Mouse (Mus musculus): ENCODE results near the gene Dok7. TPM values are rescaled to one million over a fixed set of nuclear protein-coding genes. Genes with fewer than 3 reads are reported as not detected.

The Dok7 gene
- polyA plus RNA-seq (2015; fragmentation: Nextera tagmentation; extraction: Ambion mirVana), result 0.12 and 0.22 TPM in 2 replicates

DNA sequence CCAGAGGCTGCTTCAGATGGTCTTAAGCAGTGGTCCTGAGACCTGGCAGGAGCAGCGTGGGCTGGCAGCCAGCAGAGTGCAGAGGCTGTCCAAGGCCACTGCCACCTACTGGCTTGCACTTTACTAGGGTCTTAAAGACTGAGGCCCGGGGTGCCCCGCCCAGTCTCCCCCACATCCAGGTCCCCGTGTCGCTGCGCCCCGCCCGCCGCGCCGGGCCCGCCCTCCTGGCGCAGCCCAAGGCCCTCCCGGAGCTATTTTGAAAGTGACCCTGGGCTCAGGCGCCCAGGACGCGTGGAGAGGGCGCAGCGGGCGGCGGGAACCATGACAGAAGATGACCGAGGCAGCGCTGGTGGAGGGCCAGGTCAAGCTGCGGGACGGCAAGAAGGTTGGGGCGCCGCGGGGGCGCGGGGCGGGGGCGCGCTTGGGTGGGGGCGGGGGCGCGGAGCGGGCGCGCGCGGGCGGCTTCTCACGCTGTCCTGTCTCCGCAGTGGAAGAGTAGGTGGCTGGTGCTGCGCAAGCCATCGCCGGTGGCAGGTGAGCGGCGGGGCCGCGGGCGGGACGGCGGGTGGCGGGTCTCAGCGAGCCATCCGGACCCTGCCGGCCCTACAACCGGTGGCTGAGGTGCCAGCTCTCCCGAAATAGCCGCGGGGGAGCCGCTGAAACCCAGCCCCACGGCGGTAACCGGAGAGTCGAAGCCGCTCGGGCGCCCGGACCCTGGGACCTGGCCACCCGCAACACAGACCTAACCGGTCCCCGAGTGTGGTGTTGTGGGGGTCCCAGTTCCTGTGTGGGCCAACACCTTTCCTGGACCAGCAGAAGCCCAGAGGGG, at the start of gene Dok7:
Dok7 (plus strand) TSS at position 163 of the 829 bp plus-strand sequence.
- peak; percentile 55 for DNase-seq (ENCODE audit: low spot score)

DNA sequence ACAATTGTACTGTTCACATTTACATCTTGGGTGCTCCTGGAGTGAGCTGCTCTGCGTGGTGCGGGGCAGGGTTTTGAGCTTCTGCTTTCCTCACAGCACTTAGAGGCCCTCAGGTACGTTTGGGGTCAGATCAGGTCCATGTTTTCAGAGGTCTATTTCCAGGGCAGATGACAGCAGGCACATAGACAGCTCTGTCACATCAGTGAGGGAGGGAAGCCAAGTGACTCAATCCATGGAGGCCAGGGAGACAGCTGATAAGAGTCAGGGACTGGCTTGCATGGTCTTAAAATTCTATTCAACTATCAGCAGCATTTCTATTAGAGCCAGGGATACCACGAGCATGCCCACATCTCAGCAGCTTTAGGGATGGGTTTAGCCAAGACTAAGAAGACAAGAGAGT, 47.4 kb upstream of the Dok7 start:
- no peak for DNase-seq (ENCODE audit: low spot score)

DNA sequence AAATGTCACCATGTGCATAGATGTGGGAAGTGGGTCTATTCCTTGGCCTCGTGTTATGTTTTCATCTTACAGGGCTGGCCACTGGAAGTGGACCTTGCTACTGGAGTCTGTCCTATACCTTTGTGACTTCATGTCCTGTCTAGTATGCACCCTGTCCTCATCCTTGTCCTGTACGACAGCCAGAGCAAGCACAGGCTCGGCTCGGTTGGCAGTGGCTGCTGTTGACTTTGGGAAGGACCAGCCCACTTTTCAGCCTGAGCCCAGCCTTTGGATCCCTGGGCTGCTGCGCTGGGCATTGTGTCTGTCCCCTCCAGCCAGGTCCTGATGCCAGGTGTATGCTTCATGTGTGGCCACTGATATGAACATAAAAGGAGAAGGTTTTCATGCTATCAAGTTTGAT, 45.9 kb upstream of the Dok7 start:
- no peak for DNase-seq (ENCODE audit: low spot score)

DNA sequence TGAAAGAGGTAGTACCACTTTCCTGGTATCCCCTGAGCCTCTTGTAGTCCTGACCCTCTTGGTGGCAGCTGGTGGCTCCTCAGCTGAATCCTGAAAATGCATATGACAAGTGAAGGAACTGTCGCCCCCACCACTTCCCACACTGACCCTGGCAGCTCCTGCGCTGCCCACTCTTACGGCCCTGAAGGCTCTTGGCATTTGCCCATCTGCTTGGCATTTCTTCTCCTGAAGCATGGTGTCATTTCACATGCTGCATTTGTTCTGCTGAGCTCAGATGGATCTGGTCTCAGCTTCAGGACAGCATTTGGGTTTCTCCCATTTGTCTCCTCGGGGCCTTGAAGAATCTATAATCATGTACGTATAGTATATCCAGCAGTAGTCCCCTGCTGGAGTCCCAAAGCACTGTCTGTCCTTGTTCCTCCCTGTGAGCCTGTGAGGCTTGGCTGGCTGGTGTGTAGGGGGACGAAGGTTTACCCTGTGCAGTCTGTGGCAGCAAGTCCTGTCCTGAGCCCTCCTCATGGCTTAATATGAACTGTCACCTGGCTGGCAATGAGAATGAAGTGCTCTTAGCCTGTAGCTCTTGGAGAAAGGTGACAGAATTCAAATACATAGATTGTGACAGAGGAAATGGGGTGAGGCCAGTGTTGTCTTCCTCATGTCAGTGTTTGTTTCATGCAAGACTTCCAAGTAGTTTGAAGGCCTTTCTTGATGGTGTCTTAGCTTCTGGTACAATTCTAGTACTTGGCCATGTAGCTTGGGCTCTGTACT, 45.2 kb upstream of the Dok7 start:
- DNase-seq (ENCODE audit: low spot score), result no peak

DNA sequence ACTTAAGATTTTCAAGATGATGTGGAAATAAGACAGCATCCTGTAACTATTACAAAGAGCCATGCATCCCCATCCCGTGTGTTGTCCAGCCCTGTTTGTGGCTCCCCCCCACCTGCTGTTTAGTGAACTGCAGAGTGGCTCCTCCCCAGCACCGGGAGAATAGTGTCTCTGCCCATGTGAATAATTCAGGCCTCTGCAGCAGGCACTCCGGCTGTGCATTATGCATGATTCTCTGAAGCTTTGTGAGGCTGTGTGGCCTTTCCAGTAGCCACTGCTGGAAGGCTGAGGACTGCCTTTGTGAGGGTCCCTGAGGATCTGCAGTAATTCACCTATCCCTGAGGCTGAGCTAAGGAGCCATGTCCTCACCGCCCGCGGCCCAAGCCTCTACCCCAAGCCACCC, 42.5 kb upstream of the Dok7 start:
- no peak for DNase-seq (ENCODE audit: low spot score)

DNA sequence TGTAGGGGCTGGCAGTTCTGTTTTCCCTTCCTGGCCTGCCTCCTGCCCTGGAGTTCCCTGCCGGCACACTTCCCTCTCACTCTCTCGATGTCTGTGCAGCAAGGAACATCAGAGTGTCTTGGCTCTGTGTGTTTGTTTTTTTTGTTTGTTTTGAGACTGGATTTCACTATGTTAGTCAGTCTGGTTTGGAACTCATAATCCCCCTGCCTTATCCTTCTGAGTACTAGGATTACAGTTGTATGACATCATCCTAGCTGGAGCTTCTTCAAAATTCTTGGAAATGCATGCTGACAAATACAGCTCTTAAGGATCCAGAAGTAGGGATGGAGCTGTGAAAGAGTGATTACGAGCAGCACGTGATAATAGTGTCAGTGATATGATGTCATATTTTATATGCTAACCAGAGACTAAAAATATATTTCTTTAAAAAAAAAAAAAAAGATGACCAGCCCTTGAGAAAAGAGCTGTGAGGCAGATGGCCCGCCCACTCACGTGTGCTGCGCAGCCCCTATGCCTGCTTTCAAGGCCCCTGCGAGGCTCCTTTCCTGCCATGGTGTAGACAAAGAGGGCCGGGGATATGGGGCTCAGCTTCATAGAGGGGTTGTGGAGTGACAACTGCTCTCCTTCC, 36.8 kb upstream of the Dok7 start:
- no peak for DNase-seq (ENCODE audit: low spot score)

- no peak for DNase-seq (ENCODE audit: low spot score)
Observed at GRCm38 (mm10) chr5:35020410-35021241, 35.9 kb upstream of the Dok7 start.

DNA sequence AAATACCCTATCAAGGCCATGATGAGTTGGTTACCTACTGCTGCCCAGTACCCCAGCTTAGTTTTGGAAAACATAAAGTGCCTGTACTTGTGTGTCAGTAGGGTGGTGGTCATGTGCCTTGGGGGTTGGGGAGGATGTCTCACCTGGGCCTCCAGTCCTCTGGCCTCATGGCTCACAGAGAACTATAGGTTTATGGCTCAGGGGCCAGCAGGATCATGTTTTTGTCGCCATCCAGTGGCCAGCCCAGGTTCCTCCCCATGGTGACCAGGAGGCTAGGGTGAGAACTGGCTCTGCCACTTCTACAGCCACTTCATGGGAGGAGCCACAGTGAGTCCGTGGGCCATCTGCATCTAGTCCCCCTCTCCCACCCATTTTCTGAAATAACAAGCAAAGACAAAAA, 31.6 kb upstream of the Dok7 start:
- DNase-seq (ENCODE audit: low spot score), result peak; percentile 26

DNA sequence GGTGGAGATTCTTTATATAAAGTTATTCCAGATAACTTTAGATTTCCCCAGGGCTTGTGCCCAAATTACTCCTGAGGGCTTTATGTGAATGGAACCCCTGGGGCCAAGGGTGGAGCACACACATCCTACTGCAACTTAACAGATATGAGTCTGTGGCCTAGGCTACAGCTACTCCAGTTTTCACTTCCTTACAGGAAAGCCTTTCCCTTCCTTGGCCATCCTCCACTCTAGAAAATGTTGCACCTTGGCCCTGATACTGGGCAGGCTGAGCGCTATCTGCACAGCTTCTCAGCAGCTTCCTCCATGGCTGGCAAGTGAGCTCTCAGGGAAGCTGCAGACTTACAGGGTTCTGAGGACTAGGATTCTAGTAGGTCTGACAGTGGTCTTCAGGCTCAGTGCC, 27.3 kb upstream of the Dok7 start:
- no peak for DNase-seq (ENCODE audit: low spot score)

GRCm38 (mm10) chr5:35029755-35030154, 26.8 kb upstream of the Dok7 start:
- DNase-seq (ENCODE audit: low spot score), result no peak

DNA sequence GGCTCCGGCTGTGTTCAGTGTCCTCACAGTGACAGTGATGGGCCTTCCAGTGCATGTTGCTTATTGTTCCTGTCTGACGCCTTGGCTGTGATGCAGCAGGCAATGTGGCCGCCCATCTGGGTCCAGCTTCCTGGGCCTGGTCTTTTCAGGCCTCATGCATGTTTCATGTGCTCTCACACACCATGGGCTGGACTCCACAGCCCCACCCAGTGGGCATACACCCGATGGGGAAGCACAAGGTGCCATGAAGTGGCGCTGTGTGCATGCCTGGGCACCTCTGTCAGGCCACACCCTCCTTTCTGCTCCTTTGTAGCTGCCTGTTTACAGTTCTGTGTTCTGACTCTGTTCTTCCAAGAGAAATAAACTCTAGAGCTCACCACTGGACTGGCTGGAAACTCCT, 23.5 kb upstream of the Dok7 start:
- DNase-seq (ENCODE audit: low spot score), result peak; percentile 32

- DNase-seq (ENCODE audit: low spot score), result no peak
Observed at GRCm38 (mm10) chr5:35033619-35034018, 22.9 kb upstream of the Dok7 start.

DNA sequence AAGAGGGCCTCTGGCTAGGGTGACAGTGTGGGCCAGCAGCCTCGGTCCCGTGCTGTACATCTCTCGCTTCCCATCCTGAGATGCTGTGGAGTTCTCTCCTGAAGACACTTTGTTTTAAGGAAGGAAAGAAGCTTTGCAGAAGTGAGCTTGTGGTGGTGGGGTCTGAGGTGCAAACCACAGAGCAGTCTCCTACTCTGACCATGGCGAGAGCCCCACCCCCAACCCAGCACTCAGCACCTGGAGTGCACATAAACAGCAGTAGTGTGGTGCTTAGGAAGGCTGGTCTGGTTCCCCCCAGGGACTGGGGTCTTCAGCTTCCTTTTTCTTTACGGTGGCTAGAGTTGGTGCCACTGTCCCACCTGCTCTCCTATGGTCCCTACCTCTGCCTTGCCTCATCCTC, 21.4 kb upstream of the Dok7 start:
- no peak for DNase-seq (ENCODE audit: low spot score)

GRCm38 (mm10) chr5:35035795-35036194, 20.8 kb upstream of the Dok7 start:
- DNase-seq (ENCODE audit: low spot score), result no peak

DNA sequence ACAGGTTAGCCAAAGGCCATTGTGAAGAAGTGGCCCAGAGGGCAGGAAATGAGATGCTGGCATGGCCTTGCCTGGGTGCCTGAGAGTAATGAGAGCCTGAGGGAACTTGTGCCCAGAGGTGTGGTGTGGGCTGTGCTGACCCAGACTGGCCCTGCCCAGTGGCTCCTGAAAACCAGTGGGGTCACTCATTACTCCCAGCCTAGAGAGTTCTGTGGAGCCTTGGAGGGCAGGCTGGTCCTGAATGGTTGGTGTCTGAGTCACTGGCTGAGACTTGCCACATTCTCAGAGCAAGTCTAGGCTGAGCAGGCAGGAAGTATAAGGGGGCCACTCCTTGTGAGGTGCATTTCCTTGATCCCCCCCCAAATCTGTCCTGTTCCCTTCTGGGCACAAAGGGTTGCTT, 19.1 kb upstream of the Dok7 start:
- DNase-seq (ENCODE audit: low spot score), result no peak

- DNase-seq (ENCODE audit: low spot score), result no peak
Observed at GRCm38 (mm10) chr5:35041268-35041829, 15.2 kb upstream of the Dok7 start, which contains the start of gene Hgfac. TSS of gene Hgfac (plus strand) at chr5:35041509.

DNA sequence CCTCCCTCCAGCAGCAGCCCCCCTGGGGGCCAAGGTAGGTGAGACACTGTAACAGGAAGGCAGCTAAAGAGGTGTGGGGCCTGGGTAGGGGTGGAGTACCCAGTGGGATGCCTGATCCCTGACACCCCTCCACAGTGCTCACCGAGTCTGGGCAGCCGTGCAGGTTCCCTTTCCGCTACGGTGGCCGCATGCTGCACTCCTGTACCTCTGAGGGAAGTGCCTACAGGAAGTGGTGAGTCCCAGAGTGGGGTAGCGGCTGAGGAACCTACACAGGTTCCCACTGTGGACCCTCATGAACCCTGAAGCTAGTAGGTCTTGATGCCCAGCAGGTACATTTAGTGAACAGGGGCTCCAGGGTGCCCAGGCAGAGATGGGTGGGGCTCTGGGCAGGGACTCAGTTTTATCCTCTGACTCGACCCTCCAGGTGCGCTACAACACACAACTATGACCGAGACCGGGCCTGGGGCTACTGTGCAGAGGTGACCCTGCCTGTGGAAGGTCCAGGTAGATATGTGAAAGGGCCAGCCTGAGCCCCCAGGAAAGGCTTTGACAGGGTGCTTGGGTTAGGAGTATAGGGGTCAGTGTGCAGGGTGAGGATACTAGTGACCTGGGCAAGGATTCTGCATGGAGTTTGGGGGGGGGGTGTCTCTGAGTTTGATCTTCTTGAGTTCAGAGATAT, 14.0 kb upstream of the Dok7 start:
- peak; percentile 73 for DNase-seq (ENCODE audit: low spot score)

DNA sequence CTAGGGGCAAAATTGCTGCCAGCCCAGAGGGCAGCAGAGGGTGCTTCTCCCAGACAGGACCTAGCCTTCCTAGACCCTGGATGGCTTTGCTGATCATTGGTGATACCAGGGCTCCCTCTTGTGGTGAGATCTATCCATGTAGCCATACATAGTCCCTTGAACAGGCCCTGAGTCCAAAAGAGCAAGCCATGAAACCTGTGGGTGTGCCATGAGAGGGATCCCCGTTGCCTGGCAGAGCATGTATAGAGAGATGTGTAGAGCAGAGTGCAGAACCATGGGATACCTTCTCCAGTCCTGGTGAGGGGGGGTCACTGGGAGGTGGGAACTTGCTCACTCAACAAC, 13.5 kb upstream of the Dok7 start:
- peak; percentile 83 for DNase-seq (ENCODE audit: low spot score)

DNA sequence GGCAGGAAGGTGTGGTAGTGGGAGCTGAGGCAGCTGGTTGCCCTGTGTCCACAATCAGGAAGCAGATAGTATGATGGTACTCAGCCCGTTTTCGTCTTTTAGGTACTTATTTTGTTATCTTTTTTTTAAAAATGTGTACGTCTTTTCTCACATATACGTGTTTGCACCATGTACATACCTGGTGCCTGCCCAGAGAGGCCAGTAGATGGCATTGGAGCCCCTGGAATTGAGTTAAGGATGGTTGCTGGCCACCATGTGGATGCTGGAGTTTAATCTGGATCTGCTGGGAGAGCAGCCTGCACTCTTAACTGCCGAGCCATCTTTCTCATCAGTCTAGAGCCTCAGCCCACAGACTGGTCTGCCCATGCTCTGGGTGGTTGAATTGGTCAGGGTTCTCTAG, 6.0 kb upstream of the Dok7 start:
- DNase-seq (ENCODE audit: low spot score), result no peak

DNA sequence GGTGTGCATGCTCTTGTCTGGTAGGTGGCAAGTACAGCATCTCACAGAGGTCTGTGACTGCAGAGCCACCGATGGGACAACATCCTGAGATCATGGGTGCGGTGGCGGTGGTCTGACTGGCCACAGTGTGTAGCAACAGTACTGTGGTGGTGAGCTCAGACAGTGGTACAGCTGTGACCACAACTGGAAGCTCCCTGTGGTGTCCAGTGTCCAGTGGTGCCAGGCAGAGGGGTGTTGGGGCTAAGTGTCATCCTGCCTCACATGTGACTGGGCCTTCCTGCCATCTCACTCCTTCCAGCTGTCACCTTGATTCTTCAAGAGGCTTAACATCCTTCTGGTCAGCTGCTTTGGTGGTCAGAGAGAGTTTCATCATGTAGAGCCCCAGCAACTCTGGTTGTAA, 1.9 kb upstream of the Dok7 start:
- no peak for DNase-seq (ENCODE audit: low spot score)
